Mouse (Mus musculus) lung, embryonic 16.5 days (tissue): ENCODE measurements at regions not wholly inside any gene's neighbourhood (a gene's known extent, or its start where the extent isn't known, plus 50 kb on each side); places are given as distances from the start of the nearest gene placed in this dataset.
A peak's percentile ranks its signal among the peaks of the same experiment; 100 is the strongest.

Source experiments
- ATAC-seq: fragments of 200-750 bp; cut with Nextera tagmentation; 2 replicates; pipeline ENCODE4 v1.8.0; 2017; ENCODE audit warnings: low read depth, mild to moderate bottlenecking, moderate library complexity
- H3K27ac ChIP-seq: fragments of 300-500 bp; sonication (generic); 2 replicates; pipeline ENCODE4 v1.5.1; 2014; ENCODE audit warnings: mild to moderate bottlenecking, control low read depth, low read length
- H3K27me3 ChIP-seq: fragments of 300-500 bp; sonication (generic); 2 replicates; pipeline ENCODE4 v1.6.1; 2014; ENCODE audit warnings: low read depth, low read length, mixed read lengths; ENCODE audit not compliant: control insufficient read depth, insufficient read depth
- H3K36me3 ChIP-seq: fragments of 300-500 bp; sonication (generic); 2 replicates; pipeline ENCODE4 v1.6.1; 2014; ENCODE audit warnings: low read length; ENCODE audit not compliant: control insufficient read depth, insufficient read depth
- H3K4me1 ChIP-seq: fragments of 300-500 bp; sonication (generic); replicated peaks from 2 replicates; pipeline ENCODE4 v1.6.1; 2014; ENCODE audit warnings: low read length, mixed read lengths; ENCODE audit not compliant: control insufficient read depth, insufficient read depth
- H3K4me2 ChIP-seq: fragments of 300-500 bp; sonication (generic); 2 replicates; pipeline ENCODE4 v1.6.1; 2014; ENCODE audit warnings: low read depth, low read length, control low read depth
- H3K4me3 ChIP-seq: fragments of 300-500 bp; sonication (generic); 2 replicates; pipeline ENCODE4 v1.5.1; 2014; ENCODE audit warnings: mild to moderate bottlenecking, low read length, control low read depth
- H3K9ac ChIP-seq: fragments of 300-500 bp; sonication (generic); 2 replicates; pipeline ENCODE4 v1.6.1; 2014; ENCODE audit warnings: low read length, control low read depth
- H3K9me3 ChIP-seq: fragments of 300-500 bp; sonication (generic); 2 replicates; pipeline ENCODE4 v1.6.1; 2016; ENCODE audit warnings: low read length; ENCODE audit not compliant: control insufficient read depth
- WGBS: fragments of 180-500 bp; shearing (Covaris S2); extraction: QIAGEN DNeasy Blood & Tissue Kit; methylation state at CpG from one replicate; pipeline ENCODE4 v1.1.7; 2014; 5-methylcytosine and 5-hydroxymethylcytosine counted together

- no peak overlapping the region for H3K9ac ChIP-seq
- H3K4me2 ChIP-seq = no peak overlapping the region
- WGBS = 34% methylated on average over 12 of the region's 12 CpGs
- H3K27ac ChIP-seq = no peak overlapping the region
- no peak overlapping the region for H3K4me3 ChIP-seq
- H3K27me3 ChIP-seq = no peaks in the 10 kb centered on the region
- no peaks in the 10 kb centered on the region for H3K36me3 ChIP-seq
- H3K4me1 ChIP-seq = no peaks in the 10 kb centered on the region
- no peaks in the 10 kb centered on the region for H3K9me3 ChIP-seq
- peak; percentile 57; the same call in 1 of the 2 replicates for ATAC-seq
Observed at GRCm38 (mm10) chr6:101593782-101594641, 216.3 kb upstream of the Pdzrn3 start.

GRCm38 (mm10) chr6:101585871-101586270 lies 208.2 kb upstream of the Pdzrn3 start:
- H3K9ac ChIP-seq = no peak overlapping the region
- H3K4me2 ChIP-seq = no peak overlapping the region
- ATAC-seq = no peak
- H3K9me3 ChIP-seq = no peaks in the 10 kb centered on the region
- H3K4me3 ChIP-seq = no peak overlapping the region
- no peaks in the 10 kb centered on the region for H3K4me1 ChIP-seq
- 77% methylated on average over 16 of the region's 16 CpGs for WGBS
- H3K27me3 ChIP-seq = no peaks in the 10 kb centered on the region
- no peak overlapping the region for H3K27ac ChIP-seq
- H3K36me3 ChIP-seq = no peaks in the 10 kb centered on the region

GRCm38 (mm10) chr6:101580824-101581223 lies 203.1 kb upstream of the Pdzrn3 start:
- no peak for ATAC-seq

GRCm38 (mm10) chr6:101556096-101556495 lies 178.4 kb upstream of the Pdzrn3 start:
- Histone ChIP-seq H3K9me3 (no peaks in the 10 kb centered on the region), H3K4me1 (no peaks in the 10 kb centered on the region), H3K36me3 (no peaks in the 10 kb centered on the region), H3K4me3 (no peak overlapping the region), H3K9ac (no peak overlapping the region), H3K27me3 (no peaks in the 10 kb centered on the region), H3K4me2 (no peak overlapping the region), H3K27ac (no peak overlapping the region)
- ATAC-seq = no peak
- 95% methylated on average over 1 of the region's 1 CpGs for WGBS

More at GRCm38 (mm10) chr6:101580824-101581223, 203.1 kb upstream of the Pdzrn3 start:
- Histone ChIP-seq H3K9me3 (no peaks in the 10 kb centered on the region), H3K36me3 (no peaks in the 10 kb centered on the region), H3K4me1 (no peaks in the 10 kb centered on the region), H3K9ac (no peak overlapping the region), H3K4me2 (no peak overlapping the region), H3K27me3 (no peaks in the 10 kb centered on the region), H3K27ac (no peak overlapping the region), H3K4me3 (no peak overlapping the region)
- WGBS = 45% methylated on average over 4 of the region's 4 CpGs

- Histone ChIP-seq H3K4me3 (no peak overlapping the region), H3K9ac (no peak overlapping the region), H3K9me3 (no peaks in the 10 kb centered on the region), H3K36me3 (no peaks in the 10 kb centered on the region), H3K4me1 (no peaks in the 10 kb centered on the region), H3K27me3 (no peaks in the 10 kb centered on the region), H3K27ac (no peak overlapping the region), H3K4me2 (no peak overlapping the region)
- ATAC-seq = no peak
- 30% methylated on average over 2 of the region's 2 CpGs for WGBS
Observed at GRCm38 (mm10) chr6:101554965-101555604, 177.4 kb upstream of the Pdzrn3 start.

GRCm38 (mm10) chr6:101550501-101551268 lies 173.0 kb upstream of the Pdzrn3 start:
- Histone ChIP-seq H3K4me3 (no peak overlapping the region), H3K9me3 (no peaks in the 10 kb centered on the region), H3K4me1 (no peaks in the 10 kb centered on the region), H3K9ac (no peak overlapping the region), H3K36me3 (no peaks in the 10 kb centered on the region), H3K4me2 (no peak overlapping the region), H3K27me3 (no peaks in the 10 kb centered on the region), H3K27ac (no peak overlapping the region)
- WGBS = 32% methylated on average over 7 of the region's 7 CpGs
- ATAC-seq = no peak

GRCm38 (mm10) chr6:101537581-101537980 lies 159.9 kb upstream of the Pdzrn3 start:
- 60% methylated on average over 5 of the region's 5 CpGs for WGBS
- no peak overlapping the region for H3K9ac ChIP-seq
- ATAC-seq = no peak
- no peaks in the 10 kb centered on the region for H3K27me3 ChIP-seq
- no peak overlapping the region for H3K4me2 ChIP-seq
- no peaks in the 10 kb centered on the region; the same call in 1 of the 2 replicates for H3K4me1 ChIP-seq
- H3K9me3 ChIP-seq = no peaks in the 10 kb centered on the region
- H3K27ac ChIP-seq = no peak overlapping the region
- H3K36me3 ChIP-seq = no peaks in the 10 kb centered on the region
- H3K4me3 ChIP-seq = no peak overlapping the region

GRCm38 (mm10) chr6:101534214-101535052 lies 156.7 kb upstream of the Pdzrn3 start:
- no peak overlapping the region for H3K9ac ChIP-seq
- H3K27ac ChIP-seq = 0 out of 2 replicates have a peak overlapping the region, but pooled peaks have one; percentile 10
- no peak overlapping the region for H3K4me2 ChIP-seq
- WGBS = 42% methylated on average over 9 of the region's 9 CpGs
- H3K9me3 ChIP-seq = no peaks in the 10 kb centered on the region
- no peaks in the 10 kb centered on the region for H3K27me3 ChIP-seq
- H3K4me1 ChIP-seq = peaks cover 6% of the 10 kb centered on the region; the same call in 1 of the 2 replicates
- ATAC-seq = peak; percentile 74
- no peaks in the 10 kb centered on the region for H3K36me3 ChIP-seq
- H3K4me3 ChIP-seq = no peak overlapping the region
